Mouse (Mus musculus) embryonic facial prominence, embryonic 14.5 days (tissue): ENCODE data around the gene Slc1a1. TPM values are rescaled to one million over a fixed set of nuclear protein-coding genes. Genes with fewer than 3 reads are reported as not detected.

Experiments used
- ATAC-seq: fragments of 200-750 bp; cut with Nextera tagmentation; 2 replicates; pipeline ENCODE4 v1.8.0; 2017; ENCODE audit warnings: low read depth, moderate number of reproducible peaks, moderate TSS enrichment
- DNase-seq: peaks from one replicate; pipeline ENCODE4 v3.0.0-alpha.2; 2015; ENCODE audit warnings: low spot score
- H3K27ac ChIP-seq: fragments of 300-500 bp; sonication (generic); replicated peaks from 2 replicates; pipeline ENCODE4 v1.5.1; 2014; ENCODE audit warnings: low read depth, mild to moderate bottlenecking, low read length, moderate library complexity
- H3K27me3 ChIP-seq: fragments of 300-500 bp; sonication (generic); replicated peaks from 2 replicates; pipeline ENCODE4 v1.6.1; 2014; ENCODE audit warnings: low read length; ENCODE audit not compliant: control insufficient read depth, insufficient read depth
- H3K36me3 ChIP-seq: fragments of 300-500 bp; sonication (generic); 2 replicates; pipeline ENCODE4 v1.6.1; 2014; ENCODE audit warnings: low read length, mixed read lengths; ENCODE audit not compliant: control insufficient read depth, insufficient read depth
- H3K4me1 ChIP-seq: fragments of 300-500 bp; sonication (generic); 2 replicates; pipeline ENCODE4 v1.6.1; 2014; ENCODE audit warnings: antibody characterized with exemption, low read length; ENCODE audit not compliant: control insufficient read depth, insufficient read depth
- H3K4me2 ChIP-seq: fragments of 300-500 bp; sonication (generic); 2 replicates; pipeline ENCODE4 v1.6.1; 2014; ENCODE audit warnings: low read depth, mild to moderate bottlenecking, low read length, moderate library complexity, mixed read lengths
- H3K4me3 ChIP-seq: fragments of 300-500 bp; sonication (generic); 2 replicates; pipeline ENCODE4 v1.5.1; 2014; ENCODE audit warnings: low read depth, mild to moderate bottlenecking, low read length
- H3K9ac ChIP-seq: fragments of 300-500 bp; sonication (generic); 2 replicates; pipeline ENCODE4 v1.6.1; 2014; ENCODE audit warnings: low read depth, mild to moderate bottlenecking, low read length, moderate library complexity, mixed read lengths
- H3K9me3 ChIP-seq: fragments of 300-500 bp; sonication (generic); 2 replicates; pipeline ENCODE4 v1.6.1; 2016; ENCODE audit warnings: low read length; ENCODE audit not compliant: control insufficient read depth
- WGBS: fragments of 180-500 bp; shearing (Covaris S2); extraction: QIAGEN DNeasy Blood & Tissue Kit; methylation state at CpG from one replicate; pipeline ENCODE4 v1.1.7; 2014; 5-methylcytosine and 5-hydroxymethylcytosine counted together
- polyA plus RNA-seq: library from polyadenylated mRNA; unstranded; fragments of >200 nt; fragmentation: Nextera tagmentation; extraction: Ambion mirVana; gene quantifications from 2 replicates; pipeline ENCODE4 v1.2.1, GENCODE M21; 2014

Gene Slc1a1
- 1.2 and 2.5 TPM in 2 replicates for polyA plus RNA-seq

DNA sequence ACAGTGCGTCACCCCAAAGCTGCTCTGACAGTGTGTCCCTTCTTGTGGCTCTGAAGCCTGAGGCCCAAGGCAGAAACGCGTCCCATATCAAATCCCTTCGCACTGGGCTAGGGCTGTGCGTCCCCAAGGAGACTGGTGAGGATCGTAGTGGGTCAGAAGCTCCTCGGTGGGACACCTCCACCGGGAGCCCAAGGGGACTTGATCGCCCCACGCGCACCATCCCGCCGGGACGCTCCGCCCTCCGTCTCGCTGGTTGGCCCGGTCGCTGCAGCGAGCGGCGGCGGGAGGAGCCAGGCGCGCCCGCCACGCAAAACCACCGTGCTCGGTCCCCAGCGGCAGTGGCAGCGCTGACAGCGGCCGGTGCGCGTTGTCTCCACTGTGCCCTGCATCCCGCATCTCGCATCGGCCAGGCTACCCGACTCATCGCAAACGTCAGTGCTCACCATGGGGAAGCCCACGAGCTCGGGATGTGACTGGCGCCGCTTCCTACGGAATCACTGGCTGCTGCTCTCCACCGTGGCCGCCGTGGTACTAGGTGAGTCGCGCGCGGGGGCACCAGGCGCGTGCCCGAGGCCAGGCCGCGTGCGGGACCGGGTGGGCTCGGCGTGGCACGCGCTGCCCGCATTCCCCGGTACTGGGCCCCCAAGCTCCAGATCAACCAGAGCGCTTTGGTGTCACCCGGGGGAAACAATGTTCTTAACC lies at the start of gene Slc1a1:
Gene Slc1a1, plus strand, starts transcription at position 252 of the 702 bp plus-strand sequence.
- H3K27ac ChIP-seq = no peak within 1 kb of the TSS
- 1% methylated on average over 42 of the region's 68 CpGs for WGBS

DNA sequence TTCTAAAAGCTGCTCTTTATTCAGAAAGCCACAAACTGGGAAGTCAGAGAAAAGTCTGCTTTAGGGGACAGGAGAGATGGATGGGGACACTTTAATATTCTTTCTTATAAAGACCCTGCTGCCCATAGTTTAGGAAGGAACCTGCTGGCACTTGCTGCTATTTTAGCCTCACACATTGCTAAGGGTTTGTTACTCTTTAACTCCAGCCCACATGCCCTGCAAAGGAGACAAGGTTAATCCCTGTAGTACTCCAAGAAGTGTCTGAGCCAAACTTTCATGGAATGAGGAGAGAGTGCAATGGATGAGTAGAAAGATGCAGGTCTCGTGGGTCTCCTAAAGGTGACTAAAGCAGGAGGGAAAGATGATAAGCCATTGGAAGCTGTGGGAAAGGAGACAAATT lies 44.7 kb upstream of the Slc1a1 start:
- Histone ChIP-seq H3K4me2 (no peak overlapping the region), H3K9ac (no peak overlapping the region), H3K27me3 (no peaks in the 10 kb centered on the region), H3K4me3 (no peak overlapping the region), H3K36me3 (no peaks in the 10 kb centered on the region), H3K9me3 (no peaks in the 10 kb centered on the region), H3K4me1 (no peaks in the 10 kb centered on the region), H3K27ac (no peak overlapping the region)
- ATAC-seq (no peak), DNase-seq (no peak)
- 50% methylated on average over 1 of the region's 1 CpGs for WGBS

More for the DNA sequence above, at the start of gene Slc1a1:
- Histone ChIP-seq H3K9me3 (no peaks in the 10 kb centered on the region), H3K4me1 (peaks cover 4% of the 10 kb centered on the region; the same call in 1 of the 2 replicates), H3K4me2 (peak within 1 kb of the TSS; percentile 95), H3K4me3 (peak within 1 kb of the TSS; percentile 64), H3K27me3 (peaks cover 18% of the 10 kb centered on the region), H3K9ac (peak within 1 kb of the TSS; percentile 58), H3K36me3 (no peaks in the 10 kb centered on the region)
- ATAC-seq = peak; percentile 79
- peak; percentile 31 for DNase-seq

DNA sequence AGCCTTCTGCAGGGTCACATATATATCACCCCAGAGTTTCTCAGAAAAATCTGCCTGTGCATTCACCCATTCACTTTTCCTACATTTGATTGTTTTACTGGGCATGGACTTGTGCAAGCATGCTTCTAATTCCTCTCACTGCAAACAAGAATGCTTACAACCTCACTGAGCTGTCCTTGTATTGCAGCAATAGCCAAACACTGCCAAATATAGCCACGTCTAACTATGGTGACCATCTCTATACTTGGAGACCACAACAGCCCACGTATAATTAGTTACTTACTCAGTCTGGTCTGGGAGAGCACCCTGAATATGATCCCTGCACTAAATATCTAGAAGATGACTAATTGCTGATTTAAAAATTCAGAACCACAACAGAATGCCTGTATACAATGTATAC lies 41.5 kb upstream of the Slc1a1 start:
- H3K9ac ChIP-seq = no peak overlapping the region
- H3K4me2 ChIP-seq = no peak overlapping the region
- no peak for ATAC-seq
- no peaks in the 10 kb centered on the region for H3K27me3 ChIP-seq
- no peak overlapping the region for H3K27ac ChIP-seq
- no peaks in the 10 kb centered on the region for H3K9me3 ChIP-seq
- no peak for DNase-seq
- no peak overlapping the region for H3K4me3 ChIP-seq
- no peaks in the 10 kb centered on the region for H3K4me1 ChIP-seq
- H3K36me3 ChIP-seq = no peaks in the 10 kb centered on the region
- WGBS = 65% methylated on average over 2 of the region's 2 CpGs

- no peak for DNase-seq
- Histone ChIP-seq H3K36me3 (no peaks in the 10 kb centered on the region), H3K4me2 (no peak overlapping the region), H3K27ac (no peak overlapping the region), H3K27me3 (no peaks in the 10 kb centered on the region), H3K4me1 (no peaks in the 10 kb centered on the region), H3K4me3 (no peak overlapping the region), H3K9me3 (no peaks in the 10 kb centered on the region), H3K9ac (no peak overlapping the region)
- ATAC-seq = no peak
- 58% methylated on average over 5 of the region's 5 CpGs for WGBS
Measured at GRCm38 (mm10) chr19:28796146-28796848, 38.6 kb upstream of the Slc1a1 start.

DNA sequence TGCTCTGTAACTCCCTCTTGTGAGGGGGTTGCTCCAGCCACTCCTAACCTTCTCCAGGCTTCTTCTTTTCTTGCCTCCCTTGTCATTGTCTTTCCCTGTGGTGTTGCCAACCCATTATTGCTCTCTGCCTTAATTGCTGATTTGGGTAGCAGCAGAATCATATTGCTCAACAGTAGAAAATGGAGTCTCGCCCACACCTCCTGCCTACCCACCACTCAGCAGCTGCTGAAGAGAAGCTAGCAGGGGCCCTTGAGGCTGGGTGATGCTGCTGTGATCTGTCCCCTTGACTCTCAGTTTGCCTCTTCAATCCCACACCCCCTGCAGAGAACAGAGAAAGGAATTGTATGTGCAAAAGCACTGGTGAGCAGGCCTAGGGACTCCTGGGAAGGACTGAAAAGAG lies 37.9 kb upstream of the Slc1a1 start:
- DNase-seq (no peak), ATAC-seq (no peak)
- H3K27ac ChIP-seq = no peak overlapping the region
- H3K4me3 ChIP-seq = no peak overlapping the region
- WGBS = 79% methylated on average over 1 of the region's 1 CpGs
- H3K9me3 ChIP-seq = no peaks in the 10 kb centered on the region
- H3K4me1 ChIP-seq = no peaks in the 10 kb centered on the region
- no peak overlapping the region for H3K9ac ChIP-seq
- H3K4me2 ChIP-seq = no peak overlapping the region
- no peaks in the 10 kb centered on the region for H3K27me3 ChIP-seq
- no peaks in the 10 kb centered on the region for H3K36me3 ChIP-seq

DNA sequence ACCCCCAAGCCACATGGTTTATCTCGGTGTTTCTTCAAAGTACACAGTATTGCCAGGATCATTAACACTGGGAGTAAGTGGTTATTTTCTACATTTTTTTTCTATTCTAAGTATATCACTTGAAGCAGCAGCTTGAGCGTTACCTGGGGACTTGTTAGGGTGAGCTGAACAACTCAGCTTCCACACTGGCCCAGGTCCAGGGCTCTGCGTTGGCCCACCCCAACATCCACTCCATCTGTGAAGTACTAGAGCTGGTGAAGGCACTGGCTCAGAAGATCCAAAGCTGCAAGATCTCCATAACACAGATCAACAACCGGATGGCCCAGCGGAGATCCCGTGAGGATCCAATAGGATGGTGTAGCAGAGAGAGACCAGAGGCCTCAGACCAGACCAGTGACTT lies 37.2 kb upstream of the Slc1a1 start:
- H3K4me3 ChIP-seq = no peak overlapping the region
- H3K9ac ChIP-seq = no peak overlapping the region
- no peaks in the 10 kb centered on the region for H3K36me3 ChIP-seq
- H3K27me3 ChIP-seq = no peaks in the 10 kb centered on the region
- no peak overlapping the region for H3K27ac ChIP-seq
- DNase-seq (no peak), ATAC-seq (no peak)
- 85% methylated on average over 6 of the region's 6 CpGs for WGBS
- no peak overlapping the region for H3K4me2 ChIP-seq
- H3K9me3 ChIP-seq = no peaks in the 10 kb centered on the region
- H3K4me1 ChIP-seq = no peaks in the 10 kb centered on the region

- no peaks in the 10 kb centered on the region for H3K4me1 ChIP-seq
- no peaks in the 10 kb centered on the region for H3K27me3 ChIP-seq
- 50% methylated on average over 6 of the region's 6 CpGs for WGBS
- H3K9ac ChIP-seq = no peak overlapping the region
- no peak overlapping the region for H3K4me3 ChIP-seq
- DNase-seq = no peak
- H3K4me2 ChIP-seq = no peak overlapping the region
- H3K9me3 ChIP-seq = no peaks in the 10 kb centered on the region
- H3K27ac ChIP-seq = no peak overlapping the region
- no peak for ATAC-seq
- H3K36me3 ChIP-seq = no peaks in the 10 kb centered on the region
Measured at GRCm38 (mm10) chr19:28800448-28800847, 34.4 kb upstream of the Slc1a1 start.

- Histone ChIP-seq H3K4me3 (no peak overlapping the region), H3K36me3 (no peaks in the 10 kb centered on the region), H3K27me3 (no peaks in the 10 kb centered on the region), H3K4me1 (no peaks in the 10 kb centered on the region), H3K9ac (no peak overlapping the region), H3K9me3 (no peaks in the 10 kb centered on the region), H3K4me2 (no peak overlapping the region), H3K27ac (no peak overlapping the region)
- 69% methylated on average over 6 of the region's 6 CpGs for WGBS
- no peak for DNase-seq
- ATAC-seq = no peak
Measured at GRCm38 (mm10) chr19:28806276-28806675, 28.6 kb upstream of the Slc1a1 start.
